Mouse (Mus musculus): ENCODE measurements around the gene Dmpk. TPM values are rescaled to one million over a fixed set of nuclear protein-coding genes. Genes with fewer than 3 reads are reported as not detected.

Dmpk gene
- total and polyA plus RNA-seq, 3 experiments, result 0.30 to 0.56 (median 0.36) TPM

DNA sequence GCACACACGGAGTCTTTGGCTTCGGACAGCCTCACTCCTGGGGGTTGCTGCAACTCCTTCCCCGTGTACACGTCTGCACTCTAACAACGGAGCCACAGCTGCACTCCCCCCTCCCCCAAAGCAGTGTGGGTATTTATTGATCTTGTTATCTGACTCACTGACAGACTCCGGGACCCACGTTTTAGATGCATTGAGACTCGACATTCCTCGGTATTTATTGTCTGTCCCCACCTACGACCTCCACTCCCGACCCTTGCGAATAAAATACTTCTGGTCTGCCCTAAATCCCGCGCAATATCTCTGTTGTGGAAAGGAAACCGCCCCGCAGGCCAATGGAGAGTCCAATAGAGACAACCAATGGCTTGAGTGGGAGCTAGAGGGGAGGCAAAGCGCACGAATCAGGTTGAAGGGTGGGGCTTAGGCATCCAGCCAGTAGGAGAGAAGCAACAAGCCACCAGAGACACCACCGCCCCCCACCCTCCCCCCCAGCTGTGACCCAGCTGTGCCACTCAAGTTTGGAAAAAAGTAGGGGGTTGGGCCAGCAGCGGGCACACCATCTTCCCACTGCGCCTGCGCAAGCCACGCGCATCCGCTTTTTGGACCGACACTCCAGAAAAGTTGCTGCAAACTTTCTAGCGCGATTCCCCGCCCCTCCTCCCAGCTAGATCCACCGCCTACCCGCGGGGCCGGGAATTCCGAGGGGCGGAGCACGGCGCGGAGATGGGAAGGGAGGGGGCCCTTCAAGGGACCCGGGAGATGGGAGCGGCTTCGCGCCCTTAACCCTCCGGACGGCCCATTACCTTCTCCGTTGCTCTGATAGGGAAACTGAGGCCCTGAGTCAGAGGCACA lies 10.1 kb downstream of the Dmpk start (continued):
- TF ChIP-seq JUN (IDR thresholded peaks at IDR 0.05; ENCODE audit: insufficient read depth, low read depth, low read length) (no peak), TCF12 (IDR thresholded peaks at IDR 0.05; ENCODE audit: low read depth, low read length) (peak; percentile 49)

DNA sequence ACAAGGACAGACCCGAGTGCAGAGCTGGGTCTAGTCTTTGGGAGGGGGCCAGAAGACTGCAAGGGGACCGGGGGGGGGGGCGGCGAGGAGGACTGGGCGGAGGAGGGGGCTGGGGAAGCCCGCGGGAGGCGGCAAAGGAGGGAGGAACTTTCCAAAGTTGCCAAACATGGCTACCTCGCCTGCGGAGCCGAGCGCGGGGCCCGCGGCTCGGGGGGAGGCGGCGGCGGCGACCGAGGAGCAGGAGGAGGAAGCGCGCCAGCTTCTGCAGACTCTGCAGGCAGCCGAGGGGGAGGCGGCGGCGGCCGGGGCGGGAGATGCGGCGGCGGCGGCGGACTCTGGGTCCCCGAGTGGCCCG lies 10.8 kb downstream of the Dmpk start, which contains the start of gene Six5:
Gene Six5, plus strand, starts transcription at position 124 of the 355 bp plus-strand sequence.
- in situ Hi-C loops (cut with MboI; ENCODE audit: low pct_ligation_motif_present, low pct_unique_long_range_greater_than_20kb, low sequenced_read_pairs) (no loop called here), dilution Hi-C loops (cut with MboI; ENCODE audit: extremely low pct_ligation_motif_present, extremely low pct_unique_long_range_greater_than_20kb, low sequenced_read_pairs) (no loop called here)
- peaks cover 82% of the 10 kb centered on the region for H3K27me3 ChIP-seq (replicated peaks)
- TF ChIP-seq GABPA (IDR thresholded peaks at IDR 0.05; ENCODE audit: insufficient replicate concordance, low read depth, low read length) (no peak), HCFC1 (IDR thresholded peaks at IDR 0.05; ENCODE audit: low read depth, low read length) (no peak), MXI1 (IDR thresholded peaks at IDR 0.05; ENCODE audit: low read depth, low read length) (0 out of 2 replicates have a peak, but pooled peaks have one; percentile 22), JUN (IDR thresholded peaks at IDR 0.05; ENCODE audit: insufficient read depth, low read depth, low read length) (no peak)
- H3K4me3 ChIP-seq (replicated peaks in 1 of 3; ENCODE audit: low read depth in 2 of 3, low read length in 2 of 3, poor library complexity in 1 of 3), result peak within 1 kb of the TSS; percentile 65 to 73 (median 72)
- H3K36me3 ChIP-seq (replicated peaks in 1 of 2; ENCODE audit: control insufficient read depth in 1 of 2, insufficient read depth in 1 of 2, low read length in 1 of 2), result no peaks in the 10 kb centered on the region
- H3K9me3 ChIP-seq (replicated peaks; ENCODE audit: low read length), result no peaks in the 10 kb centered on the region
- no peaks in the 10 kb centered on the region for H3K79me2 ChIP-seq (replicated peaks; ENCODE audit: control insufficient read depth, extremely low read depth, insufficient read depth, poor library complexity, severe bottlenecking)
- H3K9ac ChIP-seq (ENCODE audit: insufficient read depth, low read depth), result peak within 1 kb of the TSS; percentile 87
- H3K4me1 ChIP-seq (ENCODE audit: control insufficient read depth in 1 of 2, insufficient read depth in 2 of 2), result peaks cover 5 to 25% of the 10 kb centered on the region in 2 experiments; a peak in 3 of 4 replicates
- H3K4me2 ChIP-seq (ENCODE audit: insufficient read depth, low read depth, poor library complexity, severe bottlenecking), result peak within 1 kb of the TSS; percentile 76
- H3K27ac ChIP-seq (ENCODE audit: insufficient read depth, low read depth), result peak within 1 kb of the TSS; percentile 44; the same call in 1 of the 2 replicates
- no peak for DNase-seq (ENCODE audit: extremely low read depth)

DNA sequence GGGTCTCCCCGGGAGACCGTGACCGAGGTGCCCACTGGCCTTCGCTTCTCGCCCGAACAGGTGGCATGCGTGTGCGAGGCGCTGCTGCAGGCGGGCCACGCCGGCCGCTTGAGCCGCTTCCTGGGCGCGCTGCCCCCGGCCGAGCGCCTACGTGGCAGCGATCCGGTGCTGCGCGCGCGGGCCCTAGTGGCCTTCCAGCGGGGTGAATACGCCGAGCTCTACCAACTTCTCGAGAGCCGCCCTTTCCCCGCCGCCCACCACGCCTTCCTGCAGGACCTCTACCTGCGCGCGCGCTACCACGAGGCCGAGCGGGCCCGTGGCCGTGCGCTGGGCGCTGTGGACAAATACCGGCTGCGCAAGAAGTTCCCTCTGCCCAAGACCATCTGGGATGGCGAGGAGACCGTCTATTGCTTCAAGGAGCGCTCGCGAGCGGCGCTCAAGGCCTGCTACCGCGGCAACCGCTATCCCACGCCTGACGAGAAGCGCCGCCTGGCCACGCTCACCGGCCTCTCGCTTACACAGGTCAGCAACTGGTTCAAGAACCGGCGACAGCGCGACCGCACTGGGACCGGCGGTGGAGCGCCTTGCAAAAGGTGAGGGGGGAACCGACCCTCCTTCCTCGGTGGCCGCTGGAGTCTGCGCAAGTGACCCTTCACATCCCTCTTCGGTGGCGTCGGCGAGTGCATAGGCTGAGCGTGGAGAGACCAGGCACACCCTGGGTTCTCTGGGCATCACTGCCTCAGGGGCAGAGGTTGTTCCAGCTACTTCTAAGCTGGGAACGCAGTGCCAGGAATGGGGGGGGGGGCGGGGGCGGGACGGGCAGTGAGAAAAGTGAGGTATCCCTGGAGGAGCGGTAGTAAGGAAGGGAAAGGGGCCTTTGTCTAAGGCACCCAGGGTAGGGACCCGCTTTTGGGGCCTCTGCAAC lies 11.4 kb downstream of the Dmpk start:
- dilution Hi-C loops (cut with MboI; ENCODE audit: extremely low pct_ligation_motif_present, extremely low pct_unique_long_range_greater_than_20kb, low sequenced_read_pairs) (no loop called here), in situ Hi-C loops (cut with MboI; ENCODE audit: low pct_ligation_motif_present, low pct_unique_long_range_greater_than_20kb, low sequenced_read_pairs) (no loop called here)
- DNase-seq (ENCODE audit: extremely low read depth), result no peak
- TF ChIP-seq UBTF (IDR thresholded peaks at IDR 0.05; ENCODE audit: low read depth, low read length) (peak; percentile 78), NRF1 (IDR thresholded peaks at IDR 0.05; ENCODE audit: low read depth, low read length) (peak; percentile 62), IRF4 (IDR thresholded peaks at IDR 0.05; ENCODE audit: low read depth, low read length) (no peak), MXI1 (IDR thresholded peaks at IDR 0.05; ENCODE audit: low read depth, low read length) (0 out of 2 replicates have a peak, but pooled peaks have one; percentile 31), EP300 (IDR thresholded peaks at IDR 0.05; ENCODE audit: low read length) (no peak), MAX (IDR thresholded peaks at IDR 0.05; ENCODE audit: low read length) (0 out of 2 replicates have a peak, but pooled peaks have one; percentile 18), ZNF384 (IDR thresholded peaks at IDR 0.05; ENCODE audit: low read depth, low read length) (no peak), POLR2A (IDR thresholded peaks at IDR 0.05; ENCODE audit: low read depth, low read length) (peak; percentile 25; the same call in 1 of the 2 replicates), SMC3 (IDR thresholded peaks at IDR 0.05; ENCODE audit: low read depth, low read length) (no peak)
- Histone ChIP-seq H3K27ac (ENCODE audit: insufficient read depth, low read depth) (peak overlapping the region; percentile 44; the same call in 1 of the 2 replicates), H3K79me2 (replicated peaks; ENCODE audit: control insufficient read depth, extremely low read depth, insufficient read depth, poor library complexity, severe bottlenecking) (no peaks in the 10 kb centered on the region), H3K9me3 (replicated peaks; ENCODE audit: low read length) (no peaks in the 10 kb centered on the region), H3K36me3 (replicated peaks in 1 of 2; ENCODE audit: control insufficient read depth in 1 of 2, insufficient read depth in 1 of 2, low read length in 1 of 2) (no peaks in the 10 kb centered on the region), H3K4me3 (replicated peaks in 1 of 3; ENCODE audit: low read depth in 2 of 3, low read length in 2 of 3, poor library complexity in 1 of 3) (peak overlapping the region; percentile 65 to 73 (median 72)), H3K9ac (ENCODE audit: insufficient read depth, low read depth) (peak overlapping the region; percentile 87), H3K4me2 (ENCODE audit: insufficient read depth, low read depth, poor library complexity, severe bottlenecking) (peak overlapping the region; percentile 67), H3K4me1 (ENCODE audit: control insufficient read depth in 1 of 2, insufficient read depth in 2 of 2) (peaks cover 5 to 25% of the 10 kb centered on the region in 2 experiments; a peak in 3 of 4 replicates), H3K27me3 (replicated peaks) (peaks cover 82% of the 10 kb centered on the region)

All from CH12.LX (cell line).